Mouse (Mus musculus): ENCODE measurements around the gene Cfap73. TPM values are rescaled to one million over a fixed set of nuclear protein-coding genes. Genes with fewer than 3 reads are reported as not detected.

Cfap73 gene
- total RNA-seq, 2 experiments from 2014 or later: not detected

- intact Hi-C loops (cut with DNase I): no loop called here
- DNase-seq (ENCODE audit: low spot score): no peak
Observed at GRCm38 (mm10) chr5:120592141-120592540, 41.9 kb downstream of the Cfap73 start.

GRCm38 (mm10) chr5:120590356-120591010 is 43.6 kb downstream of the Cfap73 start:
- no peak for DNase-seq (ENCODE audit: low spot score)
- intact Hi-C loops (cut with DNase I): no loop called here

DNA sequence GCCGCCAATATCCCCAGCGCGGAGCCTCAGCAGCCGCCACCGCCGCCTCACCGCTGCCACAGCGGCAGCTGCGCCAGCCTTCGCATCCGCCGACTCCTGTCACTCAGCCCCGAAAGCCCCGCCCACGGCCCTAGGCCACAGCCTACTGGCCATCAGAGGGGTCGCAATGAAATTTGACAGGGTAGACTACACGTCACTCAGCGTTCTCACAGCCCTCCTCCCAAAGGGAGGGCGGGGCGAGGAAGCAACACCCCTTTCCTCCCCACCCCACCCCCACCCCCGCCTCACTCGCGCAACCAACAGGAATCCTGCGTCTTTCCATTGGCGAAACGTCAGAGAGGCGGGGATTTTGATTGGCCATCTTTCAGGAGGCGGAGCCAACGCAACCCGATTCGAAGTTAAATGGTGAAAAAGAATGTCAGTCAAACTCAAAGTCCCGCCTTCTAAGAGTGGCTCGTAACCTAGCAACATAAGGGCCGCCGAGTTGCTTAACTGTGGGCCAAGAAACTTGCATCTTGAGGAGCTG is 45.4 kb downstream of the Cfap73 start, which contains the start of the genes Tpcn1 and Iqcd:
Gene Tpcn1 (minus strand): TSS at position 105 of the 526 bp plus-strand sequence.
Gene Iqcd (plus strand): TSS at position 448 of the 526 bp plus-strand sequence.
- intact Hi-C loops (cut with DNase I): loop anchor here (5.0 kb wide), 1 partner anchor 76 kb away; the partner anchor contains the start of gene Slc8b1
- DNase-seq (ENCODE audit: low spot score): peak; percentile 98

- no peak for DNase-seq (ENCODE audit: low spot score)
- intact Hi-C loops (cut with DNase I): loop anchor here (5.0 kb wide), 1 partner anchor 76 kb away; the partner anchor contains the start of gene Slc8b1
Observed at GRCm38 (mm10) chr5:120587940-120588568, 46.0 kb downstream of the Cfap73 start.

DNA sequence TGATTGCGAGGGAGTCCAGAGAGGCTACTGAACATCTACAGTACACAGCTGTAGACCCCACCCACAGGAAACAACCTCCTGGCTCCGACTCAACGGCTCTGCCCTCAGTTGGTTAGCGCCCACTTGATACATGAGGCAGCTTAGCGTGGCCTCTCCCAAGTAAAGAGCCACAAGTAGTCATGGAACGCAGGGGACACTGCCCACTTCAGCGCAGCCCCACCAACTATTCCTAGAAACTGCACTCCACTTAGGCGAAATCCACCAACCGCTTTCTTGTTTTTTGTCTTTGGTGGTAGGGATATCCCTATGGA is 46.5 kb downstream of the Cfap73 start:
- intact Hi-C loops (cut with DNase I): loop anchor here (5.0 kb wide), 1 partner anchor 75 kb away; the partner anchor contains the start of gene Slc8b1
- DNase-seq (ENCODE audit: low spot score): no peak

GRCm38 (mm10) chr5:120586741-120587615 is 47.1 kb downstream of the Cfap73 start:
- intact Hi-C loops (cut with DNase I): loop anchor here (5.0 kb wide), 1 partner anchor 75 kb away; the partner anchor contains the start of gene Slc8b1
- no peak for DNase-seq (ENCODE audit: low spot score)

DNA sequence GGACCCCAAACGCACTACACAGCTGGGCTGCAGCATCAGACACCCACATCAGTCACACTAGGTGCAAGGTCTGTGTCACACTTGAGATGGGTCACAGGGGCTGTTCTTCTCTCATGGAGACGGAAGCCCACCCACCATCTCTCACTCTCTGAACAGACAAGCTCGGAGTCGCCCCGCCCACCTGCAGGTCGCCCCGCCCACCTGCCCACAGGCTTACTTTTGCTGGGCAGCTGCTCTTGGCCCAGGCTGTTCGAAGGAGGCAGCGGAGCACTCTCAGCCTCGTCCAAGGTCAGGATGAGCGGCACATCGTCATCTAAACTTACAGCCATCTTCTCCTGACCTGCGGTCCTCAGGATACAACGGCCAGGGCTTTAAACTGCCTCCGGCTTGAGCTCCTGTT is 49.1 kb downstream of the Cfap73 start:
- intact Hi-C loops (cut with DNase I): loop anchor here (5.0 kb wide), 1 partner anchor 73 kb away; the partner anchor contains the start of gene Slc8b1
- DNase-seq (ENCODE audit: low spot score): no peak

GRCm38 (mm10) chr5:120583511-120583910 is 50.5 kb downstream of the Cfap73 start:
- intact Hi-C loops (cut with DNase I): no loop called here
- no peak for DNase-seq (ENCODE audit: low spot score)

- DNase-seq (ENCODE audit: low spot score): no peak
- intact Hi-C loops (cut with DNase I): no loop called here
Observed at GRCm38 (mm10) chr5:120582002-120582401, 52.0 kb downstream of the Cfap73 start.

- intact Hi-C loops (cut with DNase I): no loop called here
Observed at GRCm38 (mm10) chr5:120579898-120580626, 54.0 kb downstream of the Cfap73 start.

GRCm38 (mm10) chr5:120579211-120579897 is 54.7 kb downstream of the Cfap73 start:
- DNase-seq (ENCODE audit: low spot score): peak; percentile 58
- intact Hi-C loops (cut with DNase I): no loop called here

More at GRCm38 (mm10) chr5:120579898-120580626, 54.0 kb downstream of the Cfap73 start:
- DNase-seq (ENCODE audit: low spot score): no peak

DNA sequence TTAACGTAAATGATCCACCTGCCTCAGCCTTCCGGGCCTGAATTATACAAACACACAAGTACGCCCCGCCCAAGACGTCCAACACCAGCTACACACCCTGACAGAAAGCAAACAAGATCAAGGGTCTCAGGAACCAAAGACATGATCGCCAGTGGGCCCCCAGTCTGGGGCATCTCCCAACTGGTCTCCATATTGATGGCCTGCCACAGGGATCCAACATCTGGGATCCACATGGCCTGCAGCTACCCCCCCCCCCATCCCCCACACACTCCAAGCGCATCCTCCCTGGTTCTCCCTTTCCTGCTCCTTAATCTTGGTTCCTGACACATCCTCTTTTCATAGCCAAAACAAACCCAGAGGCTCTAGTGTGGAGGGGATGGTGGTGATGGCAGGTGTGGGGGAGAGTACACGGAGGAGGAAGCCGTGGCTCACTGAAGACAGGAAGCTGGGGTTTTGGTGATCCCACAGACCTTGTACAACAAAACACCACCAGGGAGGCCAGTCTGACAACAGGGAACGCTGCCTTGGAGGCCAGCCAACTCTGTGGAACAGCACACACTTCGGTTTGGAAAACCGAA is 55.4 kb downstream of the Cfap73 start:
- intact Hi-C loops (cut with DNase I): loop anchor here (1.0 kb wide), 1 partner anchor 14 kb away; no protein-coding TSS in a partner anchor
- DNase-seq (ENCODE audit: low spot score): peak; percentile 50

Other genes with a start within 250 kb of the Cfap73 start
- gene Lhx5, start 202.5 kb downstream of the Cfap73 start, total RNA-seq (2021): not detected
- 1 to 10 TPM; 8.8 to 9.6 TPM for gene Sdsl, start 161.4 kb downstream of the Cfap73 start, total RNA-seq (2021)
- gene Sds, start 157.7 kb downstream of the Cfap73 start, total RNA-seq (2021): 1 to 10 TPM; 1.2 to 1.3 TPM
- gene Plbd2, start 130.6 kb downstream of the Cfap73 start, total RNA-seq (2021): 10 to 100 TPM; 33.2 to 37.1 TPM
- 10 to 100 TPM in 1 of 2 experiments, 1 to 10 TPM in 1; 9.3 to 12.6 TPM for gene Slc8b1, start 123.1 kb downstream of the Cfap73 start, total RNA-seq (2021)
- gene Tpcn1, start 45.6 kb downstream of the Cfap73 start, total RNA-seq (2021): 10 to 100 TPM; 36.0 to 37.9 TPM
- not detected for gene Iqcd, start 45.2 kb downstream of the Cfap73 start, total RNA-seq (2021)
- gene Rita1, start 21.6 kb downstream of the Cfap73 start, total RNA-seq (2021): 10 to 100 TPM; 15.4 to 18.7 TPM
- 10 to 100 TPM; 20.1 to 21.4 TPM for gene Ddx54, start 21.5 kb downstream of the Cfap73 start, total RNA-seq (2021)
- not detected for gene Rasal1, start 14.6 kb upstream of the Cfap73 start, total RNA-seq (2021)
- gene Dtx1, start 77.7 kb upstream of the Cfap73 start, total RNA-seq (2021): 1 to 10 TPM; 1.8 to 1.9 TPM
- gene Oas2, start 115.6 kb upstream of the Cfap73 start, total RNA-seq (2021): under 1 TPM; 0.57 to 0.78 TPM
- under 1 TPM; 0.10 to 0.17 TPM for gene Oas3, start 143.4 kb upstream of the Cfap73 start, total RNA-seq (2021)
- not detected for gene Oas1e, start 161.3 kb upstream of the Cfap73 start, total RNA-seq (2021)
- under 1 TPM; 0.10 to 0.48 TPM for gene Oas1c, start 178.3 kb upstream of the Cfap73 start, total RNA-seq (2021)
- gene Oas1f, start 213.1 kb upstream of the Cfap73 start, total RNA-seq (2021): not detected
- not detected for gene Oas1h, start 227.2 kb upstream of the Cfap73 start, total RNA-seq (2021)

Measured in heart, postnatal 25 days (tissue).